In the genomic region with DNA sequence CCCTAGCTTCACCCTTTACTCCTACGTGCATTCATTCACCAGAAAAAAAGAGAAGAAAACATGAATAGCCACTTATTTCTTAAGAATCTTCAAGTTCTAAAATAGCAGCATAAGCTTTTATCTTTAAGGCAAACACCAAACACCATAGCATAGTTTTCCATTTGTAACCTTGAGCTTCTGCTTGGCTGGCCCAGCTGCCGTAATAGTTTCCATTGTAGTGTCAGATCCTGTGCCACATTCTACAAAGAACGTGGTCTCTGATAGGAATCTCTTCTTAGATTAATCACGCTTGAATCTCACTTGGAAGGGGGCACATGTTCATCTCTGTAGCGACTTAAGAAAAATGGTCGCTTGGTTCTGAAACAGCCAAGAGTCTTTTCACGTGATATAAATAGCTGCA, we compare ENCODE assay signal across 24 mouse cellular contexts. TPM values are rescaled to one million over a fixed set of nuclear protein-coding genes. Genes with fewer than 3 reads are reported as not detected.
DNase-seq lines count a peak whose midpoint lies in the region; ATAC-seq and TF ChIP-seq lines count a peak whose summit lies in the region.
"Had no signal": no experiment of that assay in that cellular context is flagged by ENCODE, and none has a peak within 500 bp of the region (broad histone marks: within the 10 kb centered on the region; RNA-seq: fewer than 3 reads in every experiment).

No protein-coding gene starts in this region.

- ATAC-seq in CD4-positive, CD25-positive, alpha-beta regulatory T cell, adult 4 months, result peak; percentile 83
- ATAC-seq: forebrain, embryonic 13.5 days; forebrain, postnatal 0 days; hindbrain, postnatal 0 days had no signal

- H3K4me1 ChIP-seq in thymus, adult 2 months (replicated peaks; ENCODE audit: control insufficient read depth, insufficient read depth, low read length), result peaks cover 53% of the 10 kb centered on the region
- H3K4me1 ChIP-seq: embryonic facial prominence, embryonic 13.5 days; forebrain, embryonic 13.5 days; hindbrain, embryonic 13.5 days had no signal

- H3K4me3 ChIP-seq in thymus, adult 2 months (ENCODE audit: control insufficient read depth, insufficient read depth, low read length), result no peak overlapping the region
- H3K4me3 ChIP-seq: embryonic facial prominence, embryonic 13.5 days; forebrain, embryonic 13.5 days; heart, adult 2 months; heart, embryonic 15.5 days; hindbrain, embryonic 13.5 days had no signal

- H3K27ac ChIP-seq in thymus, adult 2 months (ENCODE audit: control insufficient read depth, insufficient read depth, low read length), result no peak overlapping the region; the same call in 1 of the 2 replicates
- H3K27ac ChIP-seq: embryonic facial prominence, embryonic 13.5 days; forebrain, embryonic 13.5 days; heart, adult 2 months; heart, embryonic 15.5 days; hindbrain, embryonic 13.5 days; hindbrain, postnatal 0 days had no signal

- DNase-seq in thymus, adult 2 months, result peak; percentile 31
- DNase-seq in thymus, postnatal 4 days, result no peak
- DNase-seq in induced T-regulatory cell, adult 2 months (ENCODE audit: low read depth), result peak; percentile 87
- DNase-seq in thymus, postnatal 25 days, result peak; percentile 25
- DNase-seq in natural killer cell, adult 2 months (ENCODE audit: low spot score in 2 of 2), result no peak
- no peak for DNase-seq in lung, adult 18-20 months
- no peak for DNase-seq in layer of hippocampus, postnatal 10 days (ENCODE audit: low spot score in 2 of 2)
- DNase-seq: adrenal gland, postnatal 25 days; cerebellum, adult 18-20 months; cerebellum, adult 9-11 months; cerebellum, postnatal 36 days; forebrain, postnatal 0 days; gastrocnemius, postnatal 14 days; heart, adult 2 months; heart, postnatal 14 days had no signal

- no peaks in the 10 kb centered on the region for H3K27me3 ChIP-seq in thymus, adult 2 months (ENCODE audit: control insufficient read depth, insufficient read depth, low read length)
- H3K27me3 ChIP-seq: embryonic facial prominence, embryonic 13.5 days; forebrain, embryonic 13.5 days; heart, embryonic 15.5 days; hindbrain, embryonic 13.5 days had no signal

- 9% methylated on average over 7 of the region's 7 CpGs for WGBS in thymus, adult 2 months

- H3K36me3 ChIP-seq in thymus, adult 2 months (ENCODE audit: control insufficient read depth, insufficient read depth, low read length), result peaks cover 8% of the 10 kb centered on the region; the same call in 1 of the 2 replicates

- TF ChIP-seq POLR2A in thymus, adult 2 months (IDR thresholded peaks at IDR 0.05; ENCODE audit: control insufficient read depth, extremely low read depth, insufficient read depth, low read length, poor library complexity), result no peak

- TF ChIP-seq CTCF in thymus, adult 2 months (IDR thresholded peaks at IDR 0.05; ENCODE audit: borderline replicate concordance, control insufficient read depth, extremely low read depth, insufficient read depth, low read length, poor library complexity), result no peak

RNA-seq across cellular contexts. Expression of a gene that starts 50.7 kb away (rescaled TPM):
- polyA plus RNA-seq in thymus, adult 2 months (2012; rRNA removed), result 23.8 and 25.4 TPM in 2 replicates
- polyA plus RNA-seq in CD4-positive, CD25-positive, alpha-beta regulatory T cell, adult 4 months (2017; shearing (Covaris generic)), result 10 to 100 TPM; 10.9 to 20.8 TPM
- total RNA-seq in layer of hippocampus, postnatal 10 days (2021), result 1 to 10 TPM; 8.2 to 9.4 TPM

RNA-seq across cellular contexts. Expression of a gene that starts 50.7 kb away (rescaled TPM):
- 55.3 and 59.5 TPM in 2 replicates for polyA plus RNA-seq in thymus, adult 2 months (2012; rRNA removed)
- 10 to 100 TPM; 43.0 to 62.1 TPM for polyA plus RNA-seq in CD4-positive, CD25-positive, alpha-beta regulatory T cell, adult 4 months (2017; shearing (Covaris generic))
- 10 to 100 TPM; 28.6 to 29.2 TPM for total RNA-seq in layer of hippocampus, postnatal 10 days (2021)

RNA-seq across cellular contexts. Expression of a gene that starts 53.1 kb away (rescaled TPM):
- 88.6 and 94.5 TPM in 2 replicates for polyA plus RNA-seq in thymus, adult 2 months (2012; rRNA removed)
- 10 to 100 TPM; 27.8 to 29.8 TPM for polyA plus RNA-seq in CD4-positive, CD25-positive, alpha-beta regulatory T cell, adult 4 months (2017; shearing (Covaris generic))
- total RNA-seq in layer of hippocampus, postnatal 10 days (2021), result not detected
- total RNA-seq: adrenal gland, postnatal 25 days; forebrain, postnatal 0 days; gastrocnemius, adult 18-20 months; gastrocnemius, postnatal 14 days; heart, adult 2 months; hematopoietic stem cell, adult 5-6 weeks; hindbrain, postnatal 0 days had no signal
- polyA plus RNA-seq: forebrain, embryonic 13.5 days; forebrain, postnatal 0 days; heart, adult 2 months; heart, embryonic 11.5 days; heart, embryonic 15.5 days; hindbrain, embryonic 13.5 days; hindbrain, postnatal 0 days had no signal

Comparison
In these comparisons a context has a peak if more than half of its experiments do, and no peak if none do; other contexts are left out.
1. DNase-seq: peak in thymus, adult 2 months (single experiment), induced T-regulatory cell, adult 2 months (single experiment) and thymus, postnatal 25 days (single experiment); none in thymus, postnatal 4 days (single experiment), natural killer cell, adult 2 months (0 of 2), lung, adult 18-20 months (0 of 2) and layer of hippocampus, postnatal 10 days (0 of 2).